Mouse (Mus musculus) neural tube, embryonic 12.5 days (tissue): ENCODE measurements around the gene Col15a1. TPM values are rescaled to one million over a fixed set of nuclear protein-coding genes. Genes with fewer than 3 reads are reported as not detected.

Source experiments
- ATAC-seq: fragments of 200-750 bp; cut with Nextera tagmentation; 2 replicates; pipeline ENCODE4 v1.8.0; 2017; ENCODE audit warnings: low read depth, mild to moderate bottlenecking, moderate TSS enrichment, moderate library complexity; ENCODE audit not compliant: low FRiP score
- H3K27ac ChIP-seq: fragments of 300-500 bp; sonication (generic); 2 replicates; pipeline ENCODE4 v1.5.1; 2016
- H3K27me3 ChIP-seq: fragments of 300-500 bp; sonication (generic); replicated peaks from 2 replicates; pipeline ENCODE4 v1.6.1; 2016; ENCODE audit warnings: mild to moderate bottlenecking
- H3K36me3 ChIP-seq: fragments of 300-500 bp; sonication (generic); 2 replicates; pipeline ENCODE4 v1.6.1; 2016; ENCODE audit warnings: mild to moderate bottlenecking
- H3K4me1 ChIP-seq: fragments of 300-500 bp; sonication (generic); 2 replicates; pipeline ENCODE4 v1.6.1; 2016
- H3K4me2 ChIP-seq: fragments of 300-500 bp; sonication (generic); replicated peaks from 2 replicates; pipeline ENCODE4 v1.6.1; 2016; ENCODE audit warnings: mild to moderate bottlenecking
- H3K4me3 ChIP-seq: fragments of 300-500 bp; sonication (generic); 2 replicates; pipeline ENCODE4 v1.5.1; 2016
- H3K9ac ChIP-seq: fragments of 300-500 bp; sonication (generic); 2 replicates; pipeline ENCODE4 v1.6.1; 2016; ENCODE audit warnings: mild to moderate bottlenecking
- H3K9me3 ChIP-seq: fragments of 300-500 bp; sonication (generic); 2 replicates; pipeline ENCODE4 v1.6.1; 2016; ENCODE audit warnings: mild to moderate bottlenecking
- WGBS: fragments of 180-500 bp; shearing (Covaris S2); methylation state at CpG from one replicate; pipeline ENCODE4 v1.1.7; 2016; 5-methylcytosine and 5-hydroxymethylcytosine counted together
- polyA plus RNA-seq: library from polyadenylated mRNA; unstranded; fragments of >200 nt; fragmentation: Nextera tagmentation; extraction: Ambion mirVana; gene quantifications from 2 replicates; pipeline ENCODE4 v1.2.1, GENCODE M21; 2016

Col15a1 gene
- polyA plus RNA-seq = 4.9 and 5.6 TPM in 2 replicates

DNA sequence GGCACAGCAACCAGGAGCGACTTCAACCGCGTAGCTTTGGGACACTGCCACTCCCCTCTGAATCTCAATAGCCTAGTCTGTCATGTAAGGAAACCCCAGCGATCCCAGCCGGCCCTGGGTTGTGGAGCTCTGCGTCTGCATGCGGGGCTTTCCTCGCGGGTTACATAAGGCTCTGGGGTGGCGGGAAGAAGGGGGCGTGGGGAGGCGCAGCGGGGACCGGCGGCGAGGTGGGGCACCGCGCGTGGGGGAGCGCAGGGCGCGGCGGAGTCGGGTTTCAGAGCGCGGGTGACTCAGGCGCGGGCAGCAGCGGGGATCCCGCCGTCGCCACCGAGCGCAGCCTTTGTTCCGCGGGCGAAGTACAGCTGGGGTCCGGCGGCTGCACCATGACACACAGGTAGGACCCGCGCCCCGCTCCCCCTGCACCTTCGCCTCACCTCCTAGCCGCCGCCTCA is at the start of gene Col15a1:
Gene Col15a1 (plus strand): TSS at position 193 of the 452 bp plus-strand sequence.
- H3K9ac ChIP-seq = peak within 1 kb of the TSS; percentile 55
- H3K9me3 ChIP-seq = no peaks in the 10 kb centered on the region
- no peaks in the 10 kb centered on the region for H3K36me3 ChIP-seq
- ATAC-seq = 0 out of 2 replicates have a peak, but pooled peaks have one; percentile 50
- peak within 1 kb of the TSS; percentile 46 for H3K4me3 ChIP-seq
- H3K4me1 ChIP-seq = peaks cover 10% of the 10 kb centered on the region; the same call in 1 of the 2 replicates
- H3K27ac ChIP-seq = no peak within 1 kb of the TSS
- H3K4me2 ChIP-seq = peak within 1 kb of the TSS; percentile 82
- under 1% methylated on average over 34 of the region's 45 CpGs for WGBS
- peaks cover 46% of the 10 kb centered on the region for H3K27me3 ChIP-seq

DNA sequence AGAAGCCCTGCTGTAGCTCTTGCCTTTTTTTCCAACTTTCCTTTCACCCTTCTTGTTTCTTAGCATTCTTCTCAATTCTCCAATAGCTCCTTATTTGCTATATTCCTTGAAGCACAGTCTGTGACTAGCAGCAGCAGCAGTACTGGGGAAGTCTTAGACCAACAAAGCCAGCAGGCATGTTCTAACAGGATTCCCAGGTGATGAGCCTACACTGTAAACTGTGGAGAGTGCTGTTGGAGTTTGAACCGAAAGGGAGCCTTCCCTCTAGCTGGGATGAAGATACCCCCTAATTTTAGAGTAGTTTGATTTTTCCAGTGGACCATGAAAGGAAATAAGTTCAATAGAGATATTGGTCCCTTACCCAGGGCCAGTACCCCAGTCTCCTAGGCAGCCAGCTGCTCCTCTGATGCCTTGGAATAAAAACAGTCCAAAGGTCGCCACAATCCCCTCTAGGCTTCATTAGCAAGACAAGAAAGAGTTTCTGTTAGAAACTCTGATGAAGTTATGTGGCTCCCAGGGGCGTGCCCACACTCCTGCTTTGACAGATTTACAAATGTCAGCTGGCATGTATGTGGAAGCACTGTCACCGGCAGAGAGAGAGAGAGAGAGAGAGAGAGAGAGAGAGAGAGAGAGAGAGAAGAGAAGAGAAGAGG is 46.7 kb upstream of the Col15a1 start:
- ATAC-seq = peak; percentile 82
- H3K27ac ChIP-seq = no peak overlapping the region
- H3K9ac ChIP-seq = no peak overlapping the region
- H3K4me2 ChIP-seq = no peak overlapping the region
- H3K4me3 ChIP-seq = no peak overlapping the region
- H3K4me1 ChIP-seq = peaks cover 18% of the 10 kb centered on the region
- WGBS = 5% methylated on average over 4 of the region's 4 CpGs
- no peaks in the 10 kb centered on the region for H3K9me3 ChIP-seq
- H3K36me3 ChIP-seq = no peaks in the 10 kb centered on the region
- H3K27me3 ChIP-seq = no peaks in the 10 kb centered on the region

DNA sequence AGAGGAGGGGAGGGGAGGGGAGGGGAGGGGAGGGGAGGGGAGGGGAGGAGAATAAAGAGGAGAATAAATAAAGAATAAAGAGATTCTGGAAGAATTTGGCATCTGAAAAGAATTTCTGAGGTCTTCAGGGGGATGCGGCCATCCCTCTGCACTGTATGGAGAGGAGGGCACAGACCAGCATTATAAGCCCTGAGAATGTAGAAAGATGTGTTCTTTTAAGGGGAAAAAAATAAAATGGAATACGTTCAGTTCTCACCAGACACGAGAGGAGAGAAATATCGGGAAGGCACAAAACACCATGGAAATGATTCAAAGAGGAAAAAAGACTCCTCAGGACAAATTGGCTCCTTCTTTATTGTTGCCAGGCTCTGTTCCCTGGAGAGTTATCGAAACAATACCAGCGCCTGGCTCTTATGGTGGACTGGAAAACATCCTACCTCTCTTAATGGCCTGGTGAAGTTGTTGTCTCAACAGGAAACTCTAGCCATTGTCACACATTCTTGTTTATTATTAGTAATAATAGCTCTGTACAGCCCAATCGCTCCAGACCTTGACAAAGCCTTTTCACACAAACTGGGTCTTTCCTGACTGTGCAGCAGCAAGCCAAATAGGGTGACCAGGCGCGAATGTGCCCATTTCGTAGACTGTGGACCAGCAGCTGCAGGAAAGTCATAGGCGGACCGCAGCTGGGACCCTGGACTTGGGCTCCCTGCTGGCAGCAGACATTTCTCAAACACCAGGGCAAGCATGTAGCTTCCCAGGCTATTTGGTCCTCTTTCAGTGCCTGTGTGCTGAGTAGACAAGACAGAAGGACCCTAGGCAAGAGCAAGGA is 46.0 kb upstream of the Col15a1 start:
- 49% methylated on average over 12 of the region's 12 CpGs for WGBS
- Histone ChIP-seq H3K9ac (no peak overlapping the region), H3K27me3 (no peaks in the 10 kb centered on the region), H3K27ac (no peak overlapping the region), H3K4me3 (no peak overlapping the region), H3K36me3 (no peaks in the 10 kb centered on the region), H3K4me2 (no peak overlapping the region), H3K4me1 (peaks cover 18% of the 10 kb centered on the region), H3K9me3 (no peaks in the 10 kb centered on the region)
- ATAC-seq = peak; percentile 56; the same call in 1 of the 2 replicates

DNA sequence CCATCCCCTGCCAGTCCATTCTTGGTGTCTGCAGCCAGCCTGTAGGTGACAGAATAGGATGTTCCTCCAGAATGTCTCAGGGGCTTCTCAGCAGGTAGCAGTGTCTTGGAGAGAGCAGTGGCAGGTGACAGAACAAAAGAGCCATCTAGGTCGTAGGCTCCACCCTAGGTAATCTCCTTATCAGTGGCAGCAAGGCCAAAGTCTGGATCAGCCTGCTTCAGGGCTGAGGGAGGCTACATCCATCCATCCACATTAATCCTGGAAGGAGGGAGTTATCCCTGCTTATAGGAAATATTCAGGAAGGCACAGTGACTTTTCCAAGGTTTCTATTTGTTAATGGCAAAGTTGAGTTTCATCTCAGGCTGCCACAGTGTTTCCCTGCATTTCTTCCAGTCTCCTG is 35.6 kb upstream of the Col15a1 start:
- Histone ChIP-seq H3K4me2 (no peak overlapping the region), H3K27ac (no peak overlapping the region), H3K4me1 (no peaks in the 10 kb centered on the region), H3K36me3 (no peaks in the 10 kb centered on the region), H3K27me3 (no peaks in the 10 kb centered on the region), H3K9me3 (no peaks in the 10 kb centered on the region), H3K4me3 (no peak overlapping the region), H3K9ac (no peak overlapping the region)
- WGBS = 70% methylated on average over 1 of the region's 1 CpGs
- no peak for ATAC-seq

DNA sequence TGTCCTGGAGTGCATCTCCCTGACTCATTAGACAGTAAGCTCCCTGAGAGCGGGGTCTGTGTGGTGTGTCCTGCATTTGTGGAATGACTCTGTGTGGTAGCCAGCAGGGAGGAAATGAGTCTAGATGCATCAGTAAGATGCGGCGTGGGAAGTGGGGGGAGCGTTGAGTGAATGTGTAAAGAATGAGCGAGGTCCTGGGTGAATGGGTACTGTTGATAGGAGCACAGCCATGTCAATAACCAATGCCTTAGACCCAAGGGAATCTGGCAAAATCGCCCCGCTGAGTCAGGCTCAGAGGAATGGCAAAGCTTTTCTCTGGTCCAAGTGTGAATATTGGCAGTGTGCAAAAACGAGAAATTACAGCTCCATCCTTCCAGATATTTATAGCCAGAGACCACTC is 30.9 kb upstream of the Col15a1 start:
- 85% methylated on average over 8 of the region's 8 CpGs for WGBS
- Histone ChIP-seq H3K27me3 (no peaks in the 10 kb centered on the region), H3K4me3 (no peak overlapping the region), H3K27ac (no peak overlapping the region), H3K9ac (no peak overlapping the region), H3K36me3 (no peaks in the 10 kb centered on the region), H3K4me2 (no peak overlapping the region), H3K4me1 (no peaks in the 10 kb centered on the region), H3K9me3 (no peaks in the 10 kb centered on the region)
- no peak for ATAC-seq

DNA sequence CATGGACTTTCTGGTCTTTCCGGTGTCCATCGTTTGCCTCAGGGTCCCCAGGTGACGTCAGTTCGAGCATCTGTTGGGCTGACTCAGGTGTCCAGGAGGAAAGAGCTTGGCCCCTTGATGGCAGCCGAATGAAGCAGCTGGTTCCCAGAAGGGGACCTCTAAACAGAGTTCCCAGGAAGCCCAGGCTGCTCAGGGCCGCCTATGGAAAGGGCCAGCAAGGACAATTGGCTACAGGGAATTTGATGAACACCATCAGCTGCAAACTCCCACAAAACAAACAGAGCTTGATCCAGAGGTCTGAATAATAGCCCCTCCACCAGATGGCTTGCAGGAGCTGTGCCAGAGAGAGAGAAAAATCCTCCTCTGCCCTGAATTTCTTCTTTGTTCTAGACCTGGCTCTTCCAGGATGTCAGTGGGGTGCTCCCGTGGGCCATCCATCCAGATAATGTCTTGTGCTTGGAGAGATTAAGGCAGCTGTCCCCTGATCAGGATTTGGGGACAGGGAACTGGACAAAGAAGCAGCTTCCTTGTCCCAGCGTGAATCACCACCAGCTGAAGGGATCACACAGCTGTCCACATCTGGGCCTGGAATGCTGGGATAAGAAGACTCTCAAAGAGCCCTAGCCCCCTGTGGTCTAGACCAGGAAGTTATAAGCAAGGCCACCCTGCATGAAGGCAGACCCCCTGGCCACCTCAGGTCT is 29.6 kb upstream of the Col15a1 start:
- Histone ChIP-seq H3K36me3 (no peaks in the 10 kb centered on the region), H3K27ac (no peak overlapping the region), H3K4me2 (no peak overlapping the region), H3K4me3 (no peak overlapping the region), H3K27me3 (no peaks in the 10 kb centered on the region), H3K9me3 (no peaks in the 10 kb centered on the region), H3K4me1 (no peaks in the 10 kb centered on the region), H3K9ac (no peak overlapping the region)
- WGBS = 63% methylated on average over 8 of the region's 8 CpGs
- no peak for ATAC-seq

DNA sequence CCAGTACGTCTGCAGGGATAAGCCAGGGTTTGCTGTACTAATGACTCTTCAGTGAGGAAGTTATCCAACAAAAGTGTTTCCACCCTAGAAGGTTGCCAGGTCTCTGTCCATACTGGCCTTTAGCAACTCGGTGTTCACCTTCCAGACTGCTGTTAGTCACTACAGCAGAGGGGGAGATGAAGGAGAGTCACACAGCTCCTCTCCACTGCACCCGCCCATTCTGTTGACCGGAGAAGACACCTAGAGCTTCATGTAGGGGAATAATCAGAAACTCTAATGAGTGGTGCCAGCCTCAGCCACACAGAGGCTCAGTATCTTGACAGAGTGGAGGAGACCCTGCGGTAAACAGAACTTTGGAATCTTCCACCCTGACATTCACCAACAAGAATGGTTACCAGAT is 28.4 kb upstream of the Col15a1 start:
- Histone ChIP-seq H3K4me2 (no peak overlapping the region), H3K36me3 (no peaks in the 10 kb centered on the region), H3K9ac (no peak overlapping the region), H3K4me1 (no peaks in the 10 kb centered on the region), H3K9me3 (no peaks in the 10 kb centered on the region), H3K27me3 (no peaks in the 10 kb centered on the region), H3K4me3 (no peak overlapping the region), H3K27ac (no peak overlapping the region)
- no peak for ATAC-seq
- whole genome bisulfite sequencing = 91% methylated on average over 5 of the region's 5 CpGs

DNA sequence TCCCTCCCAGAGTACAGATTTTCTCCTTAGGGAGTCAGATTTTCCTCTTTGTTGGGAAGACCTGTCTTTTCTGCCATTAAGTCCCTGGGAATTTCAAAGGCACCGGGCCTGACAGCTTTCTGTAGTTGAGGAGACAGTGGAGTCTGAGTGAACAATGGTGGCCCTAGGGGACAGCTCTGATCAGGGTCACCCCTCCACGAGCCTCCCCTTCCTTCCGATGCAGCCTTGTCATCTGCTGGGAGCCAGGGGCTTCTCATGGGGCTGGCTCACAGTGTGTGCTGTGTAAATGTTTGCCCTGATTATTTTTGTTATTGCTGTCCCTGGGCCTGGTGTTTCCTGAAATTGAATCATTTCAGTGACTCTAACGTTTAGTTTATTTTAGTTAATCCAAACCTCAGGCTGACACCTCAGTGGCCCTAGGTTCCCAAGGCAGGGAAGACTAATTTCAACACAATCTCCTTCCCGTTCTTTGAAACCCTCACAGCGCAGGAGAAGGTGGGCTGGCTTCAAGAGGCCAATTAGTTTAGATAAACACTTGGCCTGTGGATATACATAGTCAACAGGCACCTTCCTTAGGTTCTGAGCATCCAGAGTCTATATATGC is 23.8 kb upstream of the Col15a1 start:
- no peak for ATAC-seq

DNA sequence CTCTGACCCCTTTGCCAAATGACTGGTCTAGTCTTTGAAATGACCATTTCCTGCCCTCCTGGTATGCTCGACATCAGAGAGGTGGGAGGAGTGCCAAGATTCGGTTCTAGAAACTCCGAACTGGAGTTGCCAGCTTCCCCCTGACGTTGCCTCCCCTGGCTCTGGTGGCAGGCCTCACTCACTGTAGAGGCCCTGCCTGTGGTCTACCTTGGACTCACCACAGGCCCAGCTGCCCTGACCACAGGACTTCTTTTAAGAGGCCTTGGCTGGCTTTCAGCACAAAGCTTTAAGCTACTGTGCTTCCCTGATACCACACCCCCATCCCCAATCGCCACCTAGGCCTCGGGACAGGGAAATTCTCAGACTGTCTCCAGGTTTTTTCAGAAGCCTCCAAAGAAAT is 21.4 kb upstream of the Col15a1 start:
- Histone ChIP-seq H3K4me3 (no peak overlapping the region), H3K4me2 (no peak overlapping the region), H3K36me3 (no peaks in the 10 kb centered on the region), H3K9me3 (no peaks in the 10 kb centered on the region), H3K9ac (no peak overlapping the region), H3K27ac (no peak overlapping the region), H3K27me3 (no peaks in the 10 kb centered on the region), H3K4me1 (no peaks in the 10 kb centered on the region)
- no peak for ATAC-seq
- 85% methylated on average over 6 of the region's 6 CpGs for WGBS

More for the DNA sequence above, 23.8 kb upstream of the Col15a1 start:
- H3K9ac ChIP-seq = no peak overlapping the region
- no peaks in the 10 kb centered on the region for H3K9me3 ChIP-seq
- no peak overlapping the region for H3K4me2 ChIP-seq
- no peaks in the 10 kb centered on the region for H3K4me1 ChIP-seq
- 53% methylated on average over 6 of the region's 6 CpGs for WGBS
- H3K4me3 ChIP-seq = no peak overlapping the region
- H3K27ac ChIP-seq = no peak overlapping the region
- H3K36me3 ChIP-seq = no peaks in the 10 kb centered on the region
- H3K27me3 ChIP-seq = no peaks in the 10 kb centered on the region

DNA sequence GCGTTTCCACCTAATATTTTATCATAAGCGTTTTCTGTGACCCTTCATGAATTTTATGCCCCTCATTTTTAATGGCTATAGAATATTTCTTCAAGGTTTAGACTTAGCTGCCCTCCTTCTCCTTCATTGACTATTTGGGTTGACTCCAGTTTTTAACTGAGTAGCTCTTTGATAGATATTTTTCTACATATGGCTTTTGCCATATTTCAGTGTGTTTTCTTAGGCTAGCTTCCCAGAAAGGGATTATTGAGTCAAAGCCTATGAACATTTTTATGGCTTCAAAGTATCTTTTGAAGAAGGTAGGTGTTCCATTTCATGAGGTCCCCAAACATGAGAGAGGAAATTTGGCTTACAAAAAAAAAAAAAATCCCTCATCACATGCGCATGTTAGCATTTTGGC is 11.8 kb upstream of the Col15a1 start:
- Histone ChIP-seq H3K9ac (no peak overlapping the region), H3K36me3 (no peaks in the 10 kb centered on the region), H3K27me3 (peaks cover 2% of the 10 kb centered on the region; the same call in 1 of the 2 replicates), H3K4me3 (no peak overlapping the region), H3K27ac (no peak overlapping the region), H3K4me1 (no peaks in the 10 kb centered on the region), H3K9me3 (no peaks in the 10 kb centered on the region), H3K4me2 (no peak overlapping the region)
- WGBS = 86% methylated on average over 3 of the region's 3 CpGs
- no peak for ATAC-seq

DNA sequence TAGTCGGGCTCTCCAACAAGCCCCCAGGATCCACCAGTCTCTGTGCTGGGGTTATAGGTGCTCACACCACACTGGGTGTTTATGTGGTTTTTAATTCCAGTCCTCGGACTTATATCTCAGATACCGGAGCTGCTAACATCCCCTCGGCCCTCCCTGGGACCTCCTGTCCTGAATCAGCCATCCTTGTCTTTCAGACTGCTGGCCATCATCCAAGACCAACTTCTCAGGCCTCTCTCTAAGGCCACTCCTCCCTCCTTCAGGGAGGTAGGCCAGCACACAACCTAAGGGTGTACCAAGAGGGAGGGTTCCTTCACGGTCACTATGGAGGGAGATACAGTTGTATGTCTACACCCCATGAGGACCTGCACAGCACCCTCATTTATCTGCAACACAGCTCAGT is 4.3 kb upstream of the Col15a1 start:
- Histone ChIP-seq H3K9me3 (no peaks in the 10 kb centered on the region), H3K4me3 (no peak overlapping the region), H3K9ac (no peak overlapping the region), H3K27me3 (peaks cover 27% of the 10 kb centered on the region), H3K36me3 (no peaks in the 10 kb centered on the region), H3K27ac (no peak overlapping the region), H3K4me1 (peaks cover 10% of the 10 kb centered on the region; the same call in 1 of the 2 replicates), H3K4me2 (no peak overlapping the region)
- WGBS = 78% methylated on average over 5 of the region's 5 CpGs
- ATAC-seq = no peak

DNA sequence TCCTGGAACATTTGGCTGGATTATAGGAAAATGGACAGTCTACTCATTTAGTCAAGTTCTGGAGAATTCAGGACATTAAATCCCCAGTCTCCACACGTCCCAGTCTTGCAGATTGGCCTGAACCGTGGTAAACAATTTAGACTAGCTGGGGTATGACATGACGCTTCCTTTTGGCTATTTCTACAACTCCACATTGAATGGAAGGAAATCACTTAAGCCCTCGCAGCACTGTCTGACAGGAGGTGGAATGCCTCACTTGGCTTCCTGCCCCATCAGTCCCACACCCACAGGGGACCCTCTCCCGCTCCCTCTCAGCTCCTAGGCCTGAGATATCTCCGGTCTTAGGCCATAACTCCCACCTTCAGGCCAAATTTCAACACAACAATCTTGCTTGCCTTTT is 2.1 kb upstream of the Col15a1 start:
- WGBS = 80% methylated on average over 6 of the region's 6 CpGs
- Histone ChIP-seq H3K27ac (no peak overlapping the region), H3K4me2 (no peak overlapping the region), H3K9me3 (no peaks in the 10 kb centered on the region), H3K4me3 (no peak overlapping the region), H3K9ac (no peak overlapping the region), H3K27me3 (peaks cover 46% of the 10 kb centered on the region), H3K36me3 (no peaks in the 10 kb centered on the region), H3K4me1 (peaks cover 10% of the 10 kb centered on the region; the same call in 1 of the 2 replicates)
- no peak for ATAC-seq
